Mouse (Mus musculus) cerebellum, postnatal 36 days (tissue): Measurements from ENCODE around the gene Rgl1.

Experiments used
- DNase-seq, 2 experiments: peaks; one replicate each; pipeline ENCODE4 v3.0.0; 2021 to 2022; ENCODE audit warnings: mixed read lengths in 2 of 2

Rgl1 gene

DNA sequence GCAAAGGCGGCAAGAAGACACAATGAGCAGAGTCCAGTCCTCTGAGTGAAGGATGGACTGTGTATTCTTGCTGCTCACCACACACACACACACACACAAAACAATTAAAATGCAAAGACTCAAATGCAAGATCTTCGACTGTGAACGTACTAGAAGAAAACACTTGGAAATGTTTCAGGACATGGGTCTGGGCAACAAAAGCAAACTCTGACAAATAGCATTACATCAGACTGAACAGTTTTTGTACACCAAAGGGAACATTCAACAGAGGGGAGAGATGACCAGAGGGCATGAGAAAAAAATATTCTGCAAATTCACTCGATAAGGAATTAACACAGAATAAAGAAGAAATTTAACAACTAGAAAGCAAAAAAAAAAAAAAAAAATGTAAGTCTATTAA, 52.2 kb downstream of the Rgl1 start:
- no peak for DNase-seq

DNA sequence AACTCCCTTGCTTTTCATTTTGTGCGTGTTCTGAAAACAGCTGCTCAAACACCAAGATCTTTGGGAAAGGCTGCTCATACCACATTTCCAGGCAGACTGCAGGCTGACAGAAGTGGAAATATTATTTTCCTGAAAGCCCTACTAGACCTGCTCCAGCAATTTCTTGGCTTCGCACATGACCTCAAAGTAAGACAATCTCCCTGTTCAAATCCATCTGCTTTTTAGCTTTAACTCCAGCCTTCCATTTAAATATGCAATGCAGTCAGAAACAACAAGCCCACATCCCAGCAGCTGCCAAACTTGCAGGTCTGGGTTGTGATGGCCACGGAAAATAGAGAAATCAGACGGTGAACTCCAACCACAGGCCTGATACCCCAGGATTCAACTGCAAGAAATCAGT, 55.1 kb downstream of the Rgl1 start:
- no peak for DNase-seq

DNA sequence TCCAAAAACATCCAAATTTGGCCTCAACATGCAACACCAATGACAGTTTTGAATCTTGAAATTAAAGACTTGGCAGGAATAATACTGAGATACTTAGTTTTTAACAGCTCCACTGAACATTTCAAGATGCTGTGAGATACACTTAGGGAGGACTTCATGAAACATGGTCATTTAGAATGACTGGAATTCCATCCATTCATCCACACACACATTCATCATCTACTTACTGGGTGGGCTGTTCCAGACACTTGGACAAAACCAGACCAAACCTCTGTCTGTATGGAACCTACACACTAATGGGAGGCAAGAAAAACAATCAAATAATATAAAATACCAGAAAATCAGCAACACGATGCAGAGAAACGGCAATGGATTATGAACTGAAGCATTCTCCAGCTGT, 58.6 kb downstream of the Rgl1 start:
- no peak for DNase-seq

DNA sequence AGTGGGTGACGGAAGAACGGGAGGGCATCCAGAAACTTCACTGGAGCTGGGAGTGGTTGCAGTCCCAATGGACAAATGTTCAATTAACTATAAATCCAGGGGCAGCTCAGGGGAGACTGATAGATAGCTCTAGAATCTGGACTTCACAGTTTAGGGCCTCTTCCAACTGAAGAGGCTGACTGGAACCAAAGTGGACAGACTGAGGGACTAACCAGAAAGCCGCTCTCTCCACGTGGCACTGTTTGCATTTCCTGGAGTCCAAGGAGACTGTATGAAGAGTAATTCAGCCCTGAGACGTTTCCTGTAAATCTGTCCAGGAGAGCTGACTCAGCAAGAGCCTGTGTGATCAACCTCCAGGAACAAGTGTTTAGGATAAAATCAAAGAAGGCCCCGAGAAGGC, 62.2 kb downstream of the Rgl1 start:
- no peak for DNase-seq

DNA sequence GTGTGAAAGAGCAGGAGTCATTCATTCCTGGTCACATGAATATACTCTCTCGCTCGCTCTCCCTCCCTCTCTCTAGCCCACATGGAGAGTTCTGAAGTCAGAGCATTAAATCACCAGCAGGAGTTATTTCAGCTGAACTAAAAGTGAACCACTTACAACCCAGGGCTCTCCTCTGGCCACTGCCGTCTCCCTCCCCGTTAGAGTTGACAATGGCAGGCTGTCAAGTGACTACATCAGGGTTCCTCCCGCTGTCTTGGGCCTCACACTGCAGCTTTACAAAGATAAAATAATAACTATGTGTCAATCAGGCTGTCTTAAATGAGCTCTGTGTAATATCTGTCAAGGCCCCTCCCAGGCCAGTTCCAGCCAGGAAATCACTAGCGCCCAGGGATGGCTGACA, 63.2 kb downstream of the Rgl1 start:
- DNase-seq: no peak

DNA sequence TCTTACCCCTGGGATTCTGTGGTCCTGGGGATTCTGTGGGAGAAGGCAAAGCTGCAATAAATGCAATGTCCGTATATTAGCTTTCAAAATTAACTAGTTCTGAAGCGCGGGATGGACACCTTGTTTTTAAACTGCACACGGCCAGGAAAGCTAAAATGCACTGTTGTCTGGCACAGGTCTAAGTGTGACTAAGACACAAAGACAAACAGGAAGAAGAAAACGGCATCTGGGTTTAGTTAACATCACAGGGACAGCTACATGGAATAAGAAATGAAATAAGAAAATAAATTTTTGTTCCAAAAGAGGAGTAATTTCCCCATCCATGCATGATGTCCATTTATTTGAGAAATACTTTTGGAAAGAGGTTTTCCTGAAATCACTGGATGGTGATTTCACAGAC, 65.1 kb downstream of the Rgl1 start:
- DNase-seq: no peak

DNA sequence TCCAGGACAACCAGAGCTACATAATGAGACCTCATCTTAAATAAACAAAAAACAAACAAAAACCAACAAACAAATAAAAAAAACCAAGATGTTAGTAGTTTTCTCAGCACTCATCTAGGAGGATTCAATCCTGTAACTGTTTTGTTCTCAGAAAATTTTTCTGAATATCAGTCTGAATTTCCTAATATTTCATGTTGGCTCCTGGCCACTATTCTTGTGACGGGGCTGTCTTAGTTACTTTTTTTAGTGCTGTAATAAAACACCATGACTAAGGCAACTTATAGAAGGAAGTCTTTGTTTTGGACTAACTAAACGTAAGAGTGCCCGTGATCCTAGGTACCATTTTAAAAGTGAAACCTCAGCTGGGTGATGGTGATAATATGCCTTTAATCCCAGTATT, 68.8 kb downstream of the Rgl1 start:
- DNase-seq: no peak

DNA sequence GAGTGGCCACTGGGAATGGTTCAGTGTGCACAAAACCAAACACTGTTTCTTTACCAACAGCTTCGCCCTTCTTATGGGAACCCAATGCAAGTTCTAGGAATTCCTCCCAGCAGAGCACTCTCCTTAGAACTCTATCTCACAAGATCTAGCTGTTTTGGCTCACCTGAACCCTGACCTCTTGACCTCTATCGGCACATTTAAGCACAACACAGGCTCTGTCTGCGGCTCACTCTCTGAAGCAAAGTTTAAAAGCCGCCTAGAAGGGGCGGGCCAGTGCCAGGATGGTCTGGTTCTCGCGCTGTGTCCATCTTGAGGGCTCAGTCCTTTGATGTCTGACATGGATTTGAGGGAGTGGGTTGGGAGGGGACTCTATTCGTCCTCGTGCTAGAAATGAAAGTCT, 70.7 kb downstream of the Rgl1 start:
- DNase-seq: no peak

DNA sequence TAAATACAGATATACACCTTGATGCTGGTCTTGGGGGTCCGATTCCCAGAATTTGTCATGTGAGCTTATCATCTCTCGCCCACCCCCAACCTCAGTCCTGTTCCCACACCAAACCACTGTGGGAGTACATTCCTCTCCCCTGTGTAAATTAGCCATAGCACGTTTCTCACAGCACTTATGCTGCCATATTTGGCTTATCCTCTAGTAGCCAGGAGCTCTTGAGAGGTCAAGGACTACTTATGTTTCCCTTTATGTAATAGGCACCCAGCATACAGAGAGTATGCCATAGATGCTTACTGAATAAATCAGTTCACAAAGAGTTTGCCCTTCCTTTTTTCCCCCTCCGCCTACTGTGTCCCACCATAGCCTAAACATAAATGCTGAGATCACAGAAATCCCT, 76.2 kb downstream of the Rgl1 start:
- no peak for DNase-seq

DNA sequence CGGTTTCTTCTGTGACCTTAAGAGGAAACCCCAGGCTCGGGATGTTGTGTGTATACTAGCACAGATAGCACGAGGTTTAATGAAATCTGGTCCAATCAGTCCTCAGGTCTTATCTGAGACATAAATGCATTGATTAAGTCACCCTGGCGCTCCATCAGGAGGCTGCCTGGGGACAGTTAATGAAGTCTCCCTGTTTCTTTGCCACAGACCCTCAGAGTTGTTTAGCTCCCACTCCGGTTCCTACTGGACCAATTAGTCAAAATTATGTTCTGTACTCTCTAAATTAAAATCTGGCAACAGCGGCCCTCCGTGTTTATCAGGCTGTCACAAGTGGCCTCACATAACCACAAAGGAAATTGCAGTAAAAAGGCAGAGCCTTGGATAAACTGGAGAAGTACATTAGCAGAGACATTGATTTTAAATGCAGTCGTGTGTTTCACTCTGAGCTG, 78.4 kb downstream of the Rgl1 start:
- no peak for DNase-seq

DNA sequence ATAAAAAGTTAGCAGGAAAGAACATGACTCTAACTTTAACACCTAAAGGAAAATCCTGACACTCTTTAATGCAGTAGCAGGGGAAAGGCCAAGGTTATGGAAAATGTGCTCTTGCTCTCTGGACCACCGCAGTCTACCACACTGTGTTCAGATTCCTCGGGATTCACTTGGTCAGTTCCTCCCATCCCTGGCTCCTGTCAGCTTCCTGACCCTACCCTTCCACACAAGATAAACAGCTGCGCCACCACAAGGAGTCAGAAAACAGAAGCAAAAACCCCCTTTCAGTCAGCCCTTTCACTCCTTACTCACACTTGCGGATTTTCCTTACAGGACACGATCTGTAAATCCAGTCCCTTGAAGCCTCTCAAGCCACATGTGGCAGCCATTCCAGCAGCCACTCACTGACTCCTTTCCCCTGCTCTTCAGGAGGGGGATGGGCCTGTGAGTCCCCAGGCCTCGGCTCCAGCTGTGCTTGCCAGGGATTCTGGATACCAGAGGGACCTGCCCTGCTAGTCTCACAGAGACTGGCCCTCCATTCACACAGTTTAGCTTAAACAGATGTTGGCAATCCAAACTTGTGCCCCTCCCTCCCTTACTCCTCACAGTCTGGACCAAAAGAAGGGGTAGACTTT, 78.9 kb downstream of the Rgl1 start:
- DNase-seq: no peak

DNA sequence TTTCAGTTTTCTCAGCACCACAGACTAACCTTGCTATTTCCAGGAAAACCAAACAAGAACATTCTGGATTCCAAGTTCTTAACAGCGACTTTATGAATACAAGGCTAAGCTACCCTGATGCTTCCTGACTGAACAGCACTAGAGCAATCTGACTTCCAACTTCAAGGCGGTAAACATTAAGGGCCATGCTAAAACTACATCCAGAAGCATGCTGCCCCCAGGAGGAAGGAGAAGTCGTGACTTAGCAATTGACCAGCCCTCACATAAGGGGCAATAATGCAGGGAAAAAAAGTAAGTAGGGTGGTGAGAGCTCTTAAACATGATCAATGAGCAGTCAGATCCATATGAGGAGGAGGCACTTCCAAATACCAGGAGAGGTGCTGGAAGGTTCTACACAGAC, 80.6 kb downstream of the Rgl1 start:
- DNase-seq: no peak

DNA sequence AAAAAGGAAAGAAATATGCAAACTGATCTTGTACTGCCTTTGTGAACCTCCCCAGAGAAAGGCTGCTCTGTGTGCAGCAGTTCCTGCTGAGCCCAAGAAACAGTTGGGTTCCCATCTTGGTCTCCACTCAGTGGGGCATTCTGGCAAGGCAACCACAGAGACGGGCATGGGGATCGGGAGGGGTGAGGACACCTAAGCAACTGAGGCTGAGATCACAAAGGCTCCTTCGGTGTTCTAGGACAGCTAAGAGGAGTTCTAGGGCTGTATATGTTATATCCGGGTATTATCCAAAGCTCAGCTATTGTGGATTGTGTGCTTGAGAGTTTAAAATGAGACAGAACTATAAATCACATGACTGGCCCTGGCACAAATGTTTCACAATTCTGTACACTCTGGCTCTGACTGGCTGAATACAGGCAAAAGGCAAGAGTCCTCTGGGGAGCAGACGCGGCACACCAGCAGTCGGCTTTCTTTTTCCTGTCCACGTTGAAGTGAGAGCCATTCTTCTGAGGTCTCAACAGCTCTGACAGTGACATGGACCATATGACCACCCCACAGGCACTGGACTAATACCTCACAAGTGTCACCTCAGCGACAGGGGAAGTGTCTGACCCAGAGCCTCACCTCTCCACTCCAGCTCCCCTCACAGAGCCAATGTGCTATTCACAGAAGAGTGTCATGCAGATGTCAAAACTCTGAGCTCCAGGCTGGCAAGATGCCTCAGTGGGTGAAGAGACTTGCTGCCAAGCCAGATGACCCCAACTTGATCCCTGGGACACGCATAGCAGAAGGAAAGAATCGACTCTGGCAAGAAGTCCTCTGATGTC, 83.6 kb downstream of the Rgl1 start:
- no peak for DNase-seq

DNA sequence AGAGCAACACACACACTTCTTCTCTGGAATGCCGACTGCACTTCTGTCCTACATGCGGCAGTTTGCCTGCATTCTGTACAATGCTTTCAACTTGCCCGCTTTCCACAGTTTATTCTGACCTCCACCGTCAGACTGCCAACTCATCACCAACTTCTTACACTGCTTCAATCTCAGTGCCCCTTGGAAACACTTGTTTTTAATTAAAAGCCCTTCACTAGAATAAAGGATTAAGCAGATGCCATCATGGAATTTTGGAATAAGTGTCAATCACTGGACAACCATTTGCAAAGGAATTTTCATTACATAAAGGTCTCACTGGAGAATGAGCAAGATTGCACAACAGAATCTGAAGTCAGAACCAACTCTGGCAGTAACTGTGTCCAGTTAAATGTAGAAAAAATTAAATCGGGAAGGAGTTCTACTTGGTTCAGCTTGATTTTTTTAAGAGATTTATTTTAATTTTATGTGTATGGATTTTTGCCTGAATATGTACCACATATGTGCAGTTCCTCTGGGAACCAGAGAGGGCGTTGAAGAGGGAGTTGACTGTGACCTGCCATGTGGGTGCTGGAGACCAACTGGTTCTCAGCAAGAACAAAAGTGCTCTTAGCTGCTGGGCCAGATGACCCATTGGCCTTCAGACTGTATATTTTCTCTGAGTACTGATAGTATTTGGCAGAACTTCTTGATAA, 84.3 kb downstream of the Rgl1 start:
- DNase-seq: no peak

DNA sequence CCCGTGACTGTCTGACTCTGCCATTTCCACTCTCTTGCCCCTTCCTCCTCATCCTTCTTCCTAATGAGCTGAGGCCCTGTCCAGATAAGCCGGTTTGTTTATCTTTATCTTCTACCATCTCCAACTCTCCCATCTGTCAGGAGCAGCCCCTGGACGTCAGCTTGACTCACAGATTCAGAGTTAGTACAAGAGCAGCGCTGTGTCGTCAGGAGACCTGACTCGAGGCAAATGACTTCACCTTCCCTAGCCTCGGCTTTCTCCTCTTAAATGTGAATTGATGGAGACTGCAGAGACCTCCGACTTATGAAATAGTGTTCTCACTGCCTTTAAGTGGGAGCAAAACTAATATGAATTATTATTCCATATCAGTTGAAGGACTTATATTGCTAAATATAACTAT, 85.0 kb downstream of the Rgl1 start:
- DNase-seq: no peak

DNA sequence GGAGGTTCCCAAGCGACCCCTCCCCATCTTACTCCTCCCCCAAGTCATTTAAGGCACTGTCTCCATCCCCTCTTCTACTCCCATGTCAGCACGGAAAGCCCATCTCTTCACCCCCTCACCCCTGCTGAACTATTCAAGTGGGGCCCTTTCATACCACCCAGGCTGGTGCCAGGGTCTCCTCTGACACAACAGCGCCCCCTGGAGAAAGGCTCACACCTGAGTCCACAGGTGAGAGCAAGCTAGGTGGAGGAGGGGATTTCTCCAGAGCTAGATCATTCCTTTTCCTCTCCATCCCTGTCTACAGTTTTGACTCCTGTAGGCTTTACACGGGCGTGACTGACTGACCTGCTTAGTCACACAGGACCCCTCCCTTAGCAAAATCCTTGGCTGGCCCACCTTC, 87.7 kb downstream of the Rgl1 start:
- DNase-seq: peak in 1 of 2 experiments; percentile 6

DNA sequence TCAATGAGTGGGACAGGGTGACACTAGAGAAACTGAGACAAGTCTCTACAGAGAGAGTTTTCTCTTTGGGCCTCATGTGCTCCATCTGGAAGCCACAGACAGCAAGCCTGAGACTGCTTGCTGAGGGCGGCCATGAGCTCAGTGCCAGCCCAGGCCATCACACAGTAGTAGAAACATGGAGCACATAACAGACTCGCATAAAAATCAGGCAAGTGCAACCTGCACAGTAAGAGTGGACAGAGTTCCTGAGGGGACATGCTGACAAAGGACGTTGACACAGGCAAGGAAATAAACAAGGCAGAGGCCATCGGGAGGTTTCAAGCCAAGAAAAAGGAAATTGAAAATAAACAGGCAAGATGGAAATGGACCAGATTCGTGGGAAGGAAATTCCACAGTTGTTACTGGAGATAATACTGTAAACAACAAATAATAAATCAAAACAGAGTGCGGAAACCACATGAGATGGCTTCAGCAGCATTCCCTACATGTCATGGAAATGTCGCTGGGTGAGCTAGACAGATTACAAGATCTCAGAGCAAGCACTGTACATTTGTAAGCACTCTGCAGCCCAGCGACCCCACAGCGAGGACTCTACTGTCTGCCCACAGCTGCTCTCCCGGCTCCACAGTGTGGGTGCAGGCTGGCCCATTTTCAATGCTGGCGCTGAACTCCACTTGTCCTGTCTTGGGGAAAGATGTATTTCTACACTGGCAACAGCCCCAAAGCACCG, 88.5 kb downstream of the Rgl1 start:
- no peak for DNase-seq

DNA sequence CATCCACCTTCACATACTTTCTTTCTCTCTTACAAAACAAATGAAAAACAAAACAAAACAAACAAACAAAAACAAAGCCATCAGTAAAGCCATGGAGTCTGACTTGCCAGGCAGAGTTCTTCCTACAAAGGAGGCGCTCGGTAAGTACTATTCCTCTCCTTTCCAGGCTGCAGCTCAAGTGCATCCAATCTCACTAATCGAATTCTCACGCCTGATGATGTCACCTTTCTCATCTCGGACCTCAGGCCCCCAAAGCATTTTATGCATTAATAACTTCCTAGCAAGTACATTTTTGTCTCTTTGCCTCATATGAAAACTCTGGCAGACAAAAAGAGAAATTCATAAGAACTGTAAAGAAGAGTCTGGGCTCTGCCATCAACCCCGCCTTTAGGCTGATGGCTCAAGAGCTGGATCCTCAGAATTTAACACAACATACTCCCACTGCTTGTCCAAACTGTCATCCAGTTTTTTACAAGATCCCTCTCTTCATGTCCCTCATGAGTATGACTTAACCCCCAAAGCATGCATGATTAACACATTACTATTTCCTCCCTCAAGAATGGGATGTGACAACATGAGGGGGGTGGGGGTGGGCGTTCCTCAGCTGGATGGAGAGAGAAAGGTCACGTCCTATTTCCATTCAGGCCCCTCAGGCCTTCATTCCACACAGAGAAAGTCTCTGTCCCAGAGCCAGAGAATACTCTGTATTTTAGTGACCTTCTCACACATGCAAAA, 96.5 kb downstream of the Rgl1 start:
- DNase-seq: no peak

DNA sequence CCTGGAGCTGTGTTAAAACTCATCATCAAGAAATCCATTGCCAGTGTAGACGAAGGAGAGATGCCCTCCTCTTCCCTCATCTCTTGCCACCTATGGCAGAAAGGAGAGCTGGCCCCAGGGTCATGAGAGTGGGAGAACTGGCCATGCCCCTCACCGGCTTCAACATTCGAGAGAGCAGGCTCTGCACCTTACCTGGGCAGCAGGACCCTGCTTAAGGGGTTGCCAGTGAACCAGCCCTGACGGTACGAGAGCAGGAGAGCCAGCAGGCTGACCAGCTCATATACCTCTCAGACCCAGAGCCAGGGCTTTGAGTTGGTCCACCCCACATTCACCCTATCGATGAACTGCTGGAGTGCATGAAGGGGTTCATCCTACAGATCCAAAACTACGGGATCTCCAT, 105.7 kb downstream of the Rgl1 start:
- no peak for DNase-seq

DNA sequence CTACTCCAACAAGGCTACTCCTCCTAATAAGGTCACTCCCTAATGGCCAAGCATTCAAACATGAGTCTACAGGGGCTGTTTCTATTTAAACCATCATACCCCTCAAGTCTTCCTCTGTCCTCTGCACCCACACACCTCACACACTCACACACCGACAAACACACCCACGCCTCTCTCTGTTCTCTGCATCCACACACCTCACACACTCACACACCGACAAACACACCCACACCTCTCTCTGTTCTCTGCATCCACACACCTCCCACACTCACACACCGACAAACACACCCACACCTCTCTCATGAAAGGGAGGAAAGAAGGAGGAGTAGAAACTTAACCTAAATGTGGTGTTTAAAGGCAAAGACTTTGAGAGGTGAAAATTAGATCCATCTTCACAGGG, 106.2 kb downstream of the Rgl1 start:
- DNase-seq: no peak

DNA sequence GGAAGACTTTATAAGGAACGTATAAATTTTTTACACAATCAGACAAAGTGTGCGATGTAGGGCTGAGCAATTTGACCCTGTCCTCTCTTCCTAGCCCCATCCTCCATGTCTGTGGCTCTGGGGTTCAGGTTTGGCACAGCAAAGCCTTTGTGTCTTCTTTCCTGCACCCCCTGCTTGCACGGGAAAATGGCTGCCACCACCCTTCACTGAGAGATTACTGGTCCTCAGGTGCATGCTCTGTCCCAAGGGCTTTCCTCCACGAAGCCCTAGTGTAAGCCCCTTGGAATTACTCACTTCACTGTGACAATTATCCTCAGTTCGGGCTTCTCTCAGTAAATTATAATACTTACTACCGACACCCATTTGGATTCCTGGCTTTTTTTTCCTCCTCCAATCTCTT, 109.5 kb downstream of the Rgl1 start:
- DNase-seq: no peak

DNA sequence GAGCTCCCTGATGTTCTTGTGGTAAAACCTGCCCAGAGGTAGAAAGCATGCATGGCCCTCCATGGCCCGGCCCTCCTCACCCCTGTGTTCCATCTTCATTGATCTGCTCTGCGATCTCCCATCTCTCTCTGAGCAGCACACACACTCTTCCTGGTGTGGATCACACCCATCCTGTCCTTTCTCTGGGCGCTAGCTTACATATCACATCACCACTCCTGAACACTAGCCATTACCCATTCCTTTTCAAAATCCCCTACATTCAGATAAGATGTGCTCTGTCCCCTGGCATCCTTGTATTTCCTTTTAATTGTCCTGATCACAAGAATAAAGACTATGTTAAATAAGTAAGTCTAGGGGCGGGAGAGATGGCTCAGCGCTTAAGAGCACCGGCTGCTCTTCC, 111.3 kb downstream of the Rgl1 start:
- no peak for DNase-seq

DNA sequence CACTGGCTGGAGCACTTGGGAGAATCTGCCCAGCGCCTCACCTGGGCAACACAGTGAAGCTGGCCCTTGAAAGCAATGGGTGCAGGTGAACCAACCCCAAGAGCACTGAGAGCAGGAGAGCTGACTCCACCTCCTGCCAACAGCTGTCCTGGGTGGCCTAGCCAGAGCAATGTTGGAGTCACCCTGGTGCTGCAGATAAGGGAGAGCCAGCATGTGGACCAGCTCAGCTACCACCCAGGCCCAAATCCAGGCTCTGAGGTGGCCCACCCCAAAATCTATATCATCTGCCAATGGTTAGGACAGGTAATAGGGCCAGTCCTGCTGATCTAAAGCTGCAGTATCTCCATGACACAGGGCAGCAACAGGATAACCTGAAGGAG, 114.7 kb downstream of the Rgl1 start:
- DNase-seq: no peak
